Mouse (Mus musculus) small intestine, adult 2 months (tissue): ENCODE measurements around the gene Rtn2. TPM values are rescaled to one million over a fixed set of nuclear protein-coding genes. Genes with fewer than 3 reads are reported as not detected.

Experiments
- H3K27ac ChIP-seq: fragments of 200-500 bp; 2 replicates; pipeline ENCODE4 v1.5.1; 2012; ENCODE audit warnings: low read depth, low read length, control low read depth, inconsistent platforms; ENCODE audit not compliant: insufficient read depth
- H3K27me3 ChIP-seq: fragments of 200-500 bp; 2 replicates; pipeline ENCODE4 v1.6.1; 2012; ENCODE audit warnings: mild to moderate bottlenecking, moderate library complexity, low read length, inconsistent platforms; ENCODE audit not compliant: control insufficient read depth, insufficient read depth
- H3K36me3 ChIP-seq: fragments of 200-500 bp; 2 replicates; pipeline ENCODE4 v1.6.1; 2012; ENCODE audit warnings: mild to moderate bottlenecking, low read length, control low read depth, inconsistent platforms; ENCODE audit not compliant: control insufficient read depth, insufficient read depth
- H3K4me1 ChIP-seq: fragments of 200-500 bp; 2 replicates; pipeline ENCODE4 v1.6.1; 2012; ENCODE audit warnings: low read length, inconsistent platforms, mixed read lengths; ENCODE audit not compliant: control insufficient read depth, insufficient read depth, insufficient read length
- H3K4me3 ChIP-seq: fragments of 200-500 bp; 2 replicates; pipeline ENCODE4 v1.5.1; 2012; ENCODE audit warnings: low read depth, mild to moderate bottlenecking, control low read depth, inconsistent platforms, low read length, moderate library complexity
- CTCF ChIP-seq: fragments of 200-500 bp; IDR thresholded peaks from 2 replicates; pipeline ENCODE4 v1.5.1; 2012; ENCODE audit warnings: low read depth, mild to moderate bottlenecking, control low read depth, inconsistent platforms, low read length, moderate library complexity, mixed read lengths; ENCODE audit not compliant: insufficient replicate concordance, insufficient read length; ENCODE audit errors: extremely low read depth
- POLR2A ChIP-seq: fragments of 200-500 bp; IDR thresholded peaks from 2 replicates; pipeline ENCODE4 v1.6.1; 2012; ENCODE audit warnings: low read depth, mild to moderate bottlenecking, control low read depth, inconsistent platforms, low read length, moderate library complexity
- WGBS: fragments of 180-500 bp; shearing (Covaris S2); methylation state at CpG from one replicate; pipeline ENCODE4 v1.1.7; 2018; 5-methylcytosine and 5-hydroxymethylcytosine counted together
- polyA plus RNA-seq: library from polyadenylated mRNA; depleted of rRNA; stranded (reverse); fragments of >200 nt; gene quantifications from 2 replicates; pipeline ENCODE4 v1.2.3, GENCODE M21; 2012; rRNA removed

Gene Rtn2
- polyA plus RNA-seq, 1 experiment, result 11.7 TPM

DNA sequence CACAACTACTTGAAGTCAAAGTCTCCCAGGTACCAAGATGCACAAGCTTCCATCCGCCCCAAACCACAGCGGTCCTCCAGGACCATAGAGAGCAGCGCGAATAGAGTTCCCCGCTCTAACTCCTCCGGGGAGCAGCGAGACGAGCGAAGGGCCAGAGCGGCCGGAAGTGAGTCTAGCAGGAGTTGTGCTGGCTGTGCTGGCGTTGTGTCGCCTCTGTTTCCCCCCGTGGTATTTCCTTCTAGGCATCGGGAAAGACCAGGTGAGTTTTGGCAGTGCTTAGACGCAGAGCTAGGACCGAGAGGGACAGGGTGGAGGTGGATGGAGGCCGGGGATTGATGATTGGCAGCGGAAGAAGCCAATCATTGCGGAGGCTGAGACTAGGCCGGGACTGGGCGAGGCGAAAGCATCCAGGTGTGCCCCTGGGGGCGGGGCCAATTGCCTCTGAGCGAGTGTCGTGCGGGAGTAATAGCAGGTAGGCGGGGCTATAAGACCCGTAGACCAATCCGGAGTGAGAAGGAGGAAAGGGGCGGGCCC is 62.6 kb downstream of the Rtn2 start:
- Histone ChIP-seq H3K27me3 (peaks cover 8% of the 10 kb centered on the region), H3K27ac (peak overlapping the region; percentile 76), H3K36me3 (peaks cover 4% of the 10 kb centered on the region), H3K4me3 (peak overlapping the region; percentile 67), H3K4me1 (peaks cover 14% of the 10 kb centered on the region)
- no peak for TF ChIP-seq CTCF
- TF ChIP-seq POLR2A, result no peak
- under 1% methylated on average over 31 of the region's 31 CpGs for WGBS

Other genes with a start within 250 kb of the Rtn2 start
- not detected in 2 replicates for gene Rsph6a, start 227.9 kb upstream of the Rtn2 start, polyA plus RNA-seq
- 13.9 and 16.3 TPM in 2 replicates for gene Dmwd, start 206.4 kb upstream of the Rtn2 start, polyA plus RNA-seq
- gene Dmpk, start 198.8 kb upstream of the Rtn2 start, polyA plus RNA-seq, result 353 and 387 TPM in 2 replicates
- gene Six5, start 188.0 kb upstream of the Rtn2 start, polyA plus RNA-seq, result 14.1 and 14.5 TPM in 2 replicates
- gene Gm4969, start 164.3 kb upstream of the Rtn2 start, polyA plus RNA-seq, result not detected in 2 replicates
- gene Fbxo46, start 162.8 kb upstream of the Rtn2 start, polyA plus RNA-seq, result 6.1 and 14.9 TPM in 2 replicates
- gene Qpctl, start 133.3 kb upstream of the Rtn2 start, polyA plus RNA-seq, result 5.5 and 6.6 TPM in 2 replicates
- 13.2 and 25.8 TPM in 2 replicates for gene Snrpd2, start 132.9 kb upstream of the Rtn2 start, polyA plus RNA-seq
- gene Gipr, start 116.5 kb upstream of the Rtn2 start, polyA plus RNA-seq, result 0.53 and 0.62 TPM in 2 replicates
- 15.8 and 17.2 TPM in 2 replicates for gene Eml2, start 106.2 kb upstream of the Rtn2 start, polyA plus RNA-seq
- 3.8 and 4.4 TPM in 2 replicates for gene Gpr4, start 70.1 kb upstream of the Rtn2 start, polyA plus RNA-seq
- gene Opa3, start 54.3 kb upstream of the Rtn2 start, polyA plus RNA-seq, result 17.1 and 34.6 TPM in 2 replicates
- 183 and 517 TPM in 2 replicates for gene Vasp, start 10.8 kb upstream of the Rtn2 start, polyA plus RNA-seq
- gene Ppm1n, start 2.6 kb upstream of the Rtn2 start, polyA plus RNA-seq, result 1.8 and 11.8 TPM in 2 replicates
- gene Fosb, start 27.4 kb downstream of the Rtn2 start, polyA plus RNA-seq, result 1.7 and 16.7 TPM in 2 replicates
- 9.3 and 17.5 TPM in 2 replicates for gene Ercc1, start 62.2 kb downstream of the Rtn2 start, polyA plus RNA-seq
- gene Cd3eap, start 76.9 kb downstream of the Rtn2 start, polyA plus RNA-seq, result 2.0 and 2.5 TPM in 2 replicates
- 6.2 and 10.4 TPM in 2 replicates for gene Ppp1r13l, start 77.1 kb downstream of the Rtn2 start, polyA plus RNA-seq
- 21.0 and 31.2 TPM in 2 replicates for gene Ercc2, start 99.4 kb downstream of the Rtn2 start, polyA plus RNA-seq
- 2.6 and 3.5 TPM in 2 replicates for gene Klc3, start 121.5 kb downstream of the Rtn2 start, polyA plus RNA-seq
- 31.9 and 45.3 TPM in 2 replicates for gene Ckm, start 122.2 kb downstream of the Rtn2 start, polyA plus RNA-seq
- 11.6 and 27.4 TPM in 2 replicates for gene Mark4, start 176.2 kb downstream of the Rtn2 start, polyA plus RNA-seq
- gene Exoc3l2, start 180.7 kb downstream of the Rtn2 start, polyA plus RNA-seq, result 6.5 and 12.0 TPM in 2 replicates
- 11.9 and 24.9 TPM in 2 replicates for gene Bloc1s3, start 225.7 kb downstream of the Rtn2 start, polyA plus RNA-seq
- 56.3 and 120 TPM in 2 replicates for gene Trappc6a, start 225.8 kb downstream of the Rtn2 start, polyA plus RNA-seq
- 0.23 and 0.43 TPM in 2 replicates for gene Nkpd1, start 235.2 kb downstream of the Rtn2 start, polyA plus RNA-seq